Mouse (Mus musculus) liver, postnatal 0 days (tissue): ENCODE data around the gene Gatad1.

Experiments
- CTCF ChIP-seq: sonication (generic); IDR thresholded peaks from 2 replicates; pipeline ENCODE4 v1.5.1; 2016; ENCODE audit warnings: antibody characterized with exemption, low read depth
- EP300 ChIP-seq: IDR thresholded peaks from 2 replicates; pipeline ENCODE4 v1.6.1; 2016; ENCODE audit warnings: antibody characterized with exemption, low read depth, mild to moderate bottlenecking

GRCm38 (mm10) chr5:3597171-3597570, 59.8 kb downstream of the Gatad1 start:
- no peak for TF ChIP-seq CTCF
- no peak for TF ChIP-seq EP300
